Mouse (Mus musculus) lung, postnatal 0 days (tissue): ENCODE measurements around the gene Gm33543. TPM values are rescaled to one million over a fixed set of nuclear protein-coding genes. Genes with fewer than 3 reads are reported as not detected.

ENCODE experiments used
- ATAC-seq: fragments of 200-750 bp; cut with Nextera tagmentation; 2 replicates; pipeline ENCODE4 v1.8.0; 2017; ENCODE audit warnings: moderate library complexity
- DNase-seq: peaks from one replicate; pipeline ENCODE4 v3.0.0-alpha.2; 2016; ENCODE audit warnings: low spot score
- H3K27ac ChIP-seq: fragments of 300-500 bp; sonication (generic); 2 replicates; pipeline ENCODE4 v1.5.1; 2014; ENCODE audit warnings: antibody characterized with exemption, mild to moderate bottlenecking, low read length, mixed read lengths
- H3K27me3 ChIP-seq: fragments of 300-500 bp; sonication (generic); replicated peaks from 2 replicates; pipeline ENCODE4 v1.6.1; 2014; ENCODE audit warnings: low read length, mixed read lengths; ENCODE audit not compliant: insufficient read depth
- H3K36me3 ChIP-seq: fragments of 300-500 bp; sonication (generic); 2 replicates; pipeline ENCODE4 v1.6.1; 2014; ENCODE audit warnings: low read length, mixed read lengths; ENCODE audit not compliant: insufficient read depth
- H3K4me1 ChIP-seq: fragments of 300-500 bp; sonication (generic); 2 replicates; pipeline ENCODE4 v1.6.1; 2014; ENCODE audit warnings: antibody characterized with exemption, low read depth, low read length, mixed read lengths; ENCODE audit not compliant: insufficient read depth
- H3K4me2 ChIP-seq: fragments of 300-500 bp; sonication (generic); replicated peaks from 2 replicates; pipeline ENCODE4 v1.6.1; 2014; ENCODE audit warnings: low read depth, mild to moderate bottlenecking, low read length, moderate library complexity, mixed read lengths
- H3K4me3 ChIP-seq: fragments of 300-500 bp; sonication (generic); 2 replicates; pipeline ENCODE4 v1.5.1; 2014; ENCODE audit warnings: low read depth, low read length
- H3K9ac ChIP-seq: fragments of 300-500 bp; sonication (generic); replicated peaks from 2 replicates; pipeline ENCODE4 v1.6.1; 2014; ENCODE audit warnings: low read depth, mild to moderate bottlenecking
- H3K9me3 ChIP-seq: fragments of 300-500 bp; sonication (generic); 2 replicates; pipeline ENCODE4 v1.6.1; 2016; ENCODE audit warnings: low read length, mixed read lengths
- CTCF ChIP-seq: IDR thresholded peaks from 2 replicates; pipeline ENCODE4 v1.5.1; 2016; ENCODE audit warnings: antibody characterized with exemption, mild to moderate bottlenecking
- EP300 ChIP-seq: IDR thresholded peaks from 2 replicates; pipeline ENCODE4 v1.6.1; 2016; ENCODE audit warnings: antibody characterized with exemption, mild to moderate bottlenecking, control low read depth
- WGBS: fragments of 180-500 bp; shearing (Covaris S2); extraction: QIAGEN DNeasy Blood & Tissue Kit; methylation state at CpG from one replicate; pipeline ENCODE4 v1.1.7; 2014; 5-methylcytosine and 5-hydroxymethylcytosine counted together
- polyA plus RNA-seq: library from polyadenylated mRNA; unstranded; fragments of >200 nt; fragmentation: Nextera tagmentation; extraction: Ambion mirVana; gene quantifications from 2 replicates; pipeline ENCODE4 v1.2.1, GENCODE M21; 2015

The Gm33543 gene
- polyA plus RNA-seq, 1 experiment from 2014 or later, result not detected

- H3K36me3 ChIP-seq, result no peaks in the 10 kb centered on the region
- 51% methylated on average over 3 of the region's 3 CpGs for WGBS
- H3K4me1 ChIP-seq, result no peaks in the 10 kb centered on the region
- no peak for ATAC-seq
- TF ChIP-seq EP300 (no peak), CTCF (no peak)
- no peak for DNase-seq
- H3K4me3 ChIP-seq, result no peak overlapping the region
- H3K9me3 ChIP-seq, result no peaks in the 10 kb centered on the region
- no peaks in the 10 kb centered on the region for H3K27me3 ChIP-seq
- H3K4me2 ChIP-seq, result no peak overlapping the region
- H3K9ac ChIP-seq, result no peak overlapping the region
- no peak overlapping the region for H3K27ac ChIP-seq
Measured at GRCm38 (mm10) chr10:95825651-95826050, 17.1 kb downstream of the Gm33543 start.

- 92% methylated on average over 2 of the region's 2 CpGs for WGBS
- ATAC-seq, result no peak
- TF ChIP-seq EP300 (no peak), CTCF (no peak)
- Histone ChIP-seq H3K27ac (no peak overlapping the region), H3K4me3 (no peak overlapping the region), H3K9me3 (no peaks in the 10 kb centered on the region), H3K9ac (no peak overlapping the region), H3K27me3 (no peaks in the 10 kb centered on the region), H3K4me2 (no peak overlapping the region), H3K36me3 (no peaks in the 10 kb centered on the region), H3K4me1 (no peaks in the 10 kb centered on the region)
- no peak for DNase-seq
Measured at GRCm38 (mm10) chr10:95818506-95818905, 24.2 kb downstream of the Gm33543 start.

GRCm38 (mm10) chr10:95817419-95818161 lies 25.1 kb downstream of the Gm33543 start:
- WGBS, result 18% methylated on average over 9 of the region's 9 CpGs
- DNase-seq (peak; percentile 42), ATAC-seq (no peak)
- TF ChIP-seq CTCF (no peak), EP300 (no peak)
- H3K9me3 ChIP-seq, result no peaks in the 10 kb centered on the region
- no peaks in the 10 kb centered on the region for H3K4me1 ChIP-seq
- no peak overlapping the region for H3K9ac ChIP-seq
- H3K27me3 ChIP-seq, result no peaks in the 10 kb centered on the region
- no peaks in the 10 kb centered on the region for H3K36me3 ChIP-seq
- H3K4me2 ChIP-seq, result no peak overlapping the region
- no peak overlapping the region for H3K4me3 ChIP-seq
- H3K27ac ChIP-seq, result no peak overlapping the region

- Histone ChIP-seq H3K9ac (no peak overlapping the region), H3K4me3 (no peak overlapping the region), H3K27me3 (no peaks in the 10 kb centered on the region), H3K27ac (no peak overlapping the region), H3K4me2 (no peak overlapping the region), H3K4me1 (no peaks in the 10 kb centered on the region), H3K36me3 (no peaks in the 10 kb centered on the region), H3K9me3 (no peaks in the 10 kb centered on the region)
- 91% methylated on average over 6 of the region's 6 CpGs for WGBS
- TF ChIP-seq CTCF (no peak), EP300 (no peak)
- DNase-seq (no peak), ATAC-seq (no peak)
Measured at GRCm38 (mm10) chr10:95814351-95814750, 28.4 kb downstream of the Gm33543 start.

GRCm38 (mm10) chr10:95811869-95812268 lies 30.9 kb downstream of the Gm33543 start:
- H3K27ac ChIP-seq, result no peak overlapping the region
- WGBS, result 69% methylated on average over 4 of the region's 4 CpGs

GRCm38 (mm10) chr10:95801443-95801811 lies 41.3 kb downstream of the Gm33543 start:
- DNase-seq (no peak), ATAC-seq (no peak)
- H3K27ac ChIP-seq, result no peak overlapping the region
- TF ChIP-seq CTCF (no peak), EP300 (no peak)
- H3K9me3 ChIP-seq, result 0 out of 2 replicates have a peak, but pooled peaks cover 3% of the 10 kb centered on the region
- H3K9ac ChIP-seq, result no peak overlapping the region
- WGBS, result 48% methylated on average over 2 of the region's 2 CpGs
- no peaks in the 10 kb centered on the region for H3K4me1 ChIP-seq
- no peak overlapping the region for H3K4me3 ChIP-seq
- H3K36me3 ChIP-seq, result no peaks in the 10 kb centered on the region
- no peak overlapping the region for H3K4me2 ChIP-seq
- no peaks in the 10 kb centered on the region for H3K27me3 ChIP-seq

More at GRCm38 (mm10) chr10:95811869-95812268, 30.9 kb downstream of the Gm33543 start:
- Histone ChIP-seq H3K4me1 (no peaks in the 10 kb centered on the region), H3K4me2 (no peak overlapping the region), H3K36me3 (no peaks in the 10 kb centered on the region), H3K27me3 (no peaks in the 10 kb centered on the region), H3K4me3 (no peak overlapping the region), H3K9me3 (no peaks in the 10 kb centered on the region), H3K9ac (no peak overlapping the region)
- TF ChIP-seq CTCF (no peak), EP300 (no peak)
- DNase-seq (no peak), ATAC-seq (no peak)
